Mouse (Mus musculus): ENCODE measurements around the gene Ddx28. TPM values are rescaled to one million over a fixed set of nuclear protein-coding genes. Genes with fewer than 3 reads are reported as not detected.

Ddx28 gene
- polyA plus RNA-seq, 1 experiment = 8.0 TPM

DNA sequence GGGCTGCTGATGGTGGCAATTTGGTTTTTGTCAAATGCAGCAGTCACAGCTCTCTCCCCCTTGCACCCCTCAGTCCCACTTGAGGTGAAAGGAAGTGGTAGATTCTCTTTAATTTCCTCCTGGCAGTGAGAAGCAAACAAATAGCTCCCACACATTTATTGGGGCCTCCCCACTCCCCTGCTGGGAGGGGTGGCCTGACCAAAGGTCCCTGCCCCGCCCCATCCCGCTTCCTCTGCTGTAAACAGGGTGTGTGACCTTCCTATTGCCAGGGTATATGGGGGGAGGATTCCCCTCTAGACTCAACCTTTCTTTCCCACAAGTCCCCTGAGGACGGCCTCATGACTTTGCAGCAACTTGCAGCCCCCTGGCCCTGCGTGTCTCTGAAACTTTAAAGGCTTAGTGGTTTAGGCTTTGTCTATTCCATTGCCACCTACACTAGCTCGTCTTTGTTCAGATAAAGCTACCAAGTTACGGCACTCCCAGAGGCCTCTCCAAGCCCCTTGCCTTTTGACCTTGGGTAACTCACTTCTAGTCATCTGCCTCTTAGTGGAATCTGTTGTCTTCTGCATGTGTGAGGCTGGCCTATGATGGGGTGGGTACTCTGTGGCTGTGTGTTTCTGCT lies 42.6 kb upstream of the Ddx28 start:
- H3K4me1 ChIP-seq (ENCODE audit: control insufficient read depth, insufficient read depth, low read length) = peaks cover 11% of the 10 kb centered on the region
- DNase-seq = peak; percentile 78
- no peak for TF ChIP-seq POLR2A (IDR thresholded peaks at IDR 0.05; ENCODE audit: low read depth, low read length)
- TF ChIP-seq CTCF (conservative IDR thresholded peaks at IDR 0.05; ENCODE audit: insufficient read depth, insufficient read length, low read depth, low read length) = no peak
- H3K27ac ChIP-seq (ENCODE audit: insufficient read depth, low read depth, low read length) = no peak overlapping the region
- no peak overlapping the region for H3K4me3 ChIP-seq (ENCODE audit: insufficient read depth, low read depth, low read length)
- WGBS = 51% methylated on average over 6 of the region's 6 CpGs
- no peaks in the 10 kb centered on the region for H3K27me3 ChIP-seq (replicated peaks; ENCODE audit: control insufficient read depth, insufficient read depth, low read length)
- H3K36me3 ChIP-seq (ENCODE audit: control insufficient read depth, insufficient read depth, low read length) = no peaks in the 10 kb centered on the region

DNA sequence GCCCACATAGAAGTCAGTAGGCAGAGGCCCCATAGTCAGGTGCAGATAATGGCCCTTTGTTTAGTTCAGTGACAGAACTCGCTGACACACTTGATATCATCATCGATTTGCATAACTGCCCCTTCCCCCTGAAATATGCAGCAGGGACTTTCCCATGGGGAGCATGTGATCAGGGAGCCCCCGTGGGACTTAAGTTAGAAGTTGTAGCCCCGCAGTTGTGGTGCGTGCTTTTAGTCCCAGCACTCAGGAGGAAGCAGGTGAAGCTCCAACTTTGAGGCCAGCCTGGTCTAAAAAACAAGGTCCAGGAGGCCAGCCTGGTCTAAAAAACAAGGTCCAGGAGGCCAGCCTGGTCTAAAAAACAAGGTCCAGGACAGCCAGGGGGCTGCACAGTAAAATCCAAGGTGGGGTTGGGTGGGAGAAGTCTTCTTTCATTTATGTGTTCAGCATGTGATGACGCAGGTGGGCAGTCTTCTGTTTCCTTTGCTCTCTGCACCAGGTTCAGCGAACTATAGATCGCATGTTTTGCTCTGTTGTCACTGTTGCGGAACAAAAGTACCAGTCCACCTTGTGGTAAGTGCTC lies 40.9 kb upstream of the Ddx28 start:
- DNase-seq = no peak
- Histone ChIP-seq H3K27me3 (replicated peaks; ENCODE audit: control insufficient read depth, insufficient read depth, low read length) (no peaks in the 10 kb centered on the region), H3K4me1 (ENCODE audit: control insufficient read depth, insufficient read depth, low read length) (peaks cover 5% of the 10 kb centered on the region), H3K36me3 (ENCODE audit: control insufficient read depth, insufficient read depth, low read length) (no peaks in the 10 kb centered on the region), H3K27ac (ENCODE audit: insufficient read depth, low read depth, low read length) (no peak overlapping the region), H3K4me3 (ENCODE audit: insufficient read depth, low read depth, low read length) (no peak overlapping the region)
- 89% methylated on average over 9 of the region's 9 CpGs for WGBS
- TF ChIP-seq POLR2A (IDR thresholded peaks at IDR 0.05; ENCODE audit: low read depth, low read length) (no peak), CTCF (conservative IDR thresholded peaks at IDR 0.05; ENCODE audit: insufficient read depth, insufficient read length, low read depth, low read length) (no peak)

DNA sequence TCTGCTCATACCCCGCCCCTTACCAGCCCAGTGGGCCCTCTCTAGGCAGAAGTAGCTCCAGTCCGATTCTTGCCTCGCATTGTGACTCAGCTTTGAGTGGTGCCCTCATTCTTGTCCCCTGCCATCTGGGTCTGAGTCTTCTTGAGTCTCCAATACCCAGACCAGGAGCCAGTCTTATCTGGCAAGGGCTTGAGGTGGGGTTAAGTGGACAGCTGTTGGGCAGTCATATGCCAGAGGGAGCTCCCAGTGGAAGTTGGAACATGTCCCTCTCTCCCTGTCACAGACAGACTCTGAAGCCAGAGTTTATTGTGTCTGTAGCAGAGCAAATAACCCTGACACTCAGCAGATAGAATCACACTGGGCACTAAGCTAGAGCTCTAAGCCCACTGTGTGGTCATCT lies 39.4 kb upstream of the Ddx28 start:
- Histone ChIP-seq H3K36me3 (ENCODE audit: control insufficient read depth, insufficient read depth, low read length) (no peaks in the 10 kb centered on the region), H3K27me3 (replicated peaks; ENCODE audit: control insufficient read depth, insufficient read depth, low read length) (no peaks in the 10 kb centered on the region)
- WGBS = 94% methylated on average over 3 of the region's 3 CpGs

DNA sequence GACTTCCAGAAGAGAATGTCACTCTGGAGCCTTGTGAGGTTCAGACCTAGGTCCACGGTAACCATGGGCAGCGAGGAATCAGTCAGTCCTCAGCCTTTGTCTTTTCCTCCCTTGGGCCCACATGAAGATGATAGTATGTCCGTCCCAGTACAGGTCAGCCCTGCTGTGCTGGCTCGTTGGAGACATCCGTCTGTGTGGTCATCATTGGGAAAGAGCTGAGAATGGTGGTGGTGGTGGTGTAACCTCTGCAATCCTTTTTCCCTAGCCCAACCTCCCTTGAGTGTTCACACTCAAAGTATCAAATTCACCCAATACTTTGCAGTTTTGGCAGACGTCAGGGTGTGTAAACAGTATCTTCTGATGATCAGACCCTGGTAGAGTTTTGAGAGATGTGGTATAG lies 38.2 kb upstream of the Ddx28 start:
- no peak overlapping the region for H3K27ac ChIP-seq (ENCODE audit: insufficient read depth, low read depth, low read length)
- H3K4me1 ChIP-seq (ENCODE audit: control insufficient read depth, insufficient read depth, low read length) = no peaks in the 10 kb centered on the region
- no peak for DNase-seq
- H3K36me3 ChIP-seq (ENCODE audit: control insufficient read depth, insufficient read depth, low read length) = no peaks in the 10 kb centered on the region
- TF ChIP-seq CTCF (conservative IDR thresholded peaks at IDR 0.05; ENCODE audit: insufficient read depth, insufficient read length, low read depth, low read length) (no peak), POLR2A (IDR thresholded peaks at IDR 0.05; ENCODE audit: low read depth, low read length) (no peak)
- no peak overlapping the region for H3K4me3 ChIP-seq (ENCODE audit: insufficient read depth, low read depth, low read length)
- no peaks in the 10 kb centered on the region for H3K27me3 ChIP-seq (replicated peaks; ENCODE audit: control insufficient read depth, insufficient read depth, low read length)
- 90% methylated on average over 6 of the region's 6 CpGs for WGBS

More for the DNA sequence above, 39.4 kb upstream of the Ddx28 start:
- Histone ChIP-seq H3K4me1 (ENCODE audit: control insufficient read depth, insufficient read depth, low read length) (peaks cover 5% of the 10 kb centered on the region), H3K27ac (ENCODE audit: insufficient read depth, low read depth, low read length) (no peak overlapping the region), H3K4me3 (ENCODE audit: insufficient read depth, low read depth, low read length) (no peak overlapping the region)
- TF ChIP-seq POLR2A (IDR thresholded peaks at IDR 0.05; ENCODE audit: low read depth, low read length) = no peak
- no peak for TF ChIP-seq CTCF (conservative IDR thresholded peaks at IDR 0.05; ENCODE audit: insufficient read depth, insufficient read length, low read depth, low read length)
- no peak for DNase-seq

DNA sequence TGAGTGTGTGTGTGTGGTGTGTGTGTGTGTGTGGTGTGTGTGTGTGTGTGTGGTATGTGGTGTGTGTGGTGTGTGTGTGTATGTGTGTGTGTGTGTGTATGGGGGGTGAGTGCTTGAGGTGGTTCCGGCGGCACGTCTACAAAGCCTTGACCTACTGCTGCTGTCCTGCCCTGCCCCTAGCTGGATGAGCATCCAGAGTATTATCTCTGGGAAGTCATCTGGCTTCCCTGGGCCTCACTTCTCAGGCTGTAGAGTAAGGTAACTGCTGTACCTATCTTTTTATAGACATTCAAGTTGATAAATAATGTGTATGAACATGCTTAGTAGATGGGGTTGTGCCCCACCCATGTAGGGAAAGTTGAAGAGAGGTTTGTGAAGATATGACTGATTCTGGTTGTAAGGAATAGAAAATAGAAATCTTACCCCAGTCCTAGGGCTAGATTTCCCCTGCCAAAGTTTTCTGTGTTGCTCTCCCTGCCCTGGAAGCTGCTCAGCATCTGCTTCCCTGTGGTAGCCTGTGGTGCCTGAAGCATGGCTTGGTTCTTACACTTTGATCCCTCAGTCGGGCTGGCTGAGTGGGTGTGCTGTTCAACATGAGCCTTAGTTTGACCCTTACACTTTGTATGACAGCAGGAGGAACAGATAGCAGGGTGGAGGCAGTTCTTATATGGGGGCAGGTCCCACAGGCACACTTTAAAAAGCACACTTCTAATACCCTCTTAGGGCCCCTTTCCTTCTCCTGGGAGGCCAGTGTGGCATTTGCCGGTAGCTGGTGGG lies 36.4 kb upstream of the Ddx28 start:
- DNase-seq = peak; percentile 26
- no peak overlapping the region for H3K27ac ChIP-seq (ENCODE audit: insufficient read depth, low read depth, low read length)
- TF ChIP-seq POLR2A (IDR thresholded peaks at IDR 0.05; ENCODE audit: low read depth, low read length) (no peak), CTCF (conservative IDR thresholded peaks at IDR 0.05; ENCODE audit: insufficient read depth, insufficient read length, low read depth, low read length) (no peak)
- no peaks in the 10 kb centered on the region for H3K27me3 ChIP-seq (replicated peaks; ENCODE audit: control insufficient read depth, insufficient read depth, low read length)
- no peaks in the 10 kb centered on the region for H3K4me1 ChIP-seq (ENCODE audit: control insufficient read depth, insufficient read depth, low read length)
- H3K4me3 ChIP-seq (ENCODE audit: insufficient read depth, low read depth, low read length) = no peak overlapping the region
- 78% methylated on average over 5 of the region's 5 CpGs for WGBS
- no peaks in the 10 kb centered on the region for H3K36me3 ChIP-seq (ENCODE audit: control insufficient read depth, insufficient read depth, low read length)

DNA sequence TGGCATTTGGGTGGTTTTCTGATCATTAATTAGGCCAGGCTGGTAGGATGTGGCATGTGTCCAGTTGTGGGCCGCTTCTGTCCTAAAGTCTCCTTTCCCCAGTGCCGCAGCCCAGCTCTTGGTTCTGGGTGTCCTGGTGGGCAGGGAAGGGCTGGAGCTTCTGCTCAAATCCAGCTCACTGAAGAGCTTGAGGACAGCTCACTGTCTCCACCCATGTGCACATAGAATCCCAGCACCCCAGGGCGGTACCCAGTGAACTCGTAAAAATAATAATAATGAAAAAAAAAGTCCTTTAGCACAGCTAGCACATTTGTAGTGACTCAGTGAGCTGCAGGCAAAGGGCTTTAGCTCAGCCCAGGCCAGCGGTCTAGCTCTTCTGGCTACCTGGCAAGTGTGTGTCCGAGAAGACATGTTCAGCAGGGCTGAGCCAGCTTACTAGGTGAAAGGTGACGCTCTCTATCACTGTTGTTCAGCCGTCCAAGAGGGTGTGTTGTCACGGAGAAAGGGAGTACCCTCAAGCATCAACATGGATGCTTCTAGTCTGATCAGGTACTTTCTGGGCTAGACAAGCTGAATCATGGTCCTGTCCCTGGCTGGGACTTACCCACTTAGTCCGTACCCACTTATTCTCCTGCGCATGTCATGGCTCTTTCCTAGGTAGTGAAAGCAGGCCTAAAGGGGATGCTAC lies 35.3 kb upstream of the Ddx28 start:
- WGBS = 81% methylated on average over 11 of the region's 11 CpGs

More for the DNA sequence above, 35.3 kb upstream of the Ddx28 start:
- Histone ChIP-seq H3K4me1 (ENCODE audit: control insufficient read depth, insufficient read depth, low read length) (no peaks in the 10 kb centered on the region), H3K36me3 (ENCODE audit: control insufficient read depth, insufficient read depth, low read length) (no peaks in the 10 kb centered on the region), H3K27me3 (replicated peaks; ENCODE audit: control insufficient read depth, insufficient read depth, low read length) (no peaks in the 10 kb centered on the region), H3K4me3 (ENCODE audit: insufficient read depth, low read depth, low read length) (no peak overlapping the region), H3K27ac (ENCODE audit: insufficient read depth, low read depth, low read length) (no peak overlapping the region)
- DNase-seq = no peak
- no peak for TF ChIP-seq POLR2A (IDR thresholded peaks at IDR 0.05; ENCODE audit: low read depth, low read length)
- no peak for TF ChIP-seq CTCF (conservative IDR thresholded peaks at IDR 0.05; ENCODE audit: insufficient read depth, insufficient read length, low read depth, low read length)
